Mouse (Mus musculus) lung, adult 2 months (tissue): Measurements from ENCODE around the gene Slc6a16.

ENCODE experiments used
- CTCF ChIP-seq: fragments of 200-500 bp; IDR thresholded peaks from 2 replicates; pipeline ENCODE4 v1.5.1; 2011; ENCODE audit warnings: mild to moderate bottlenecking, low read length, control low read depth; ENCODE audit not compliant: insufficient read depth
- POLR2A ChIP-seq: fragments of 200-500 bp; IDR thresholded peaks from 2 replicates; pipeline ENCODE4 v1.6.1; 2011; ENCODE audit warnings: low read depth, mild to moderate bottlenecking, control low read depth, low read length, borderline replicate concordance; ENCODE audit errors: extremely low read depth

DNA sequence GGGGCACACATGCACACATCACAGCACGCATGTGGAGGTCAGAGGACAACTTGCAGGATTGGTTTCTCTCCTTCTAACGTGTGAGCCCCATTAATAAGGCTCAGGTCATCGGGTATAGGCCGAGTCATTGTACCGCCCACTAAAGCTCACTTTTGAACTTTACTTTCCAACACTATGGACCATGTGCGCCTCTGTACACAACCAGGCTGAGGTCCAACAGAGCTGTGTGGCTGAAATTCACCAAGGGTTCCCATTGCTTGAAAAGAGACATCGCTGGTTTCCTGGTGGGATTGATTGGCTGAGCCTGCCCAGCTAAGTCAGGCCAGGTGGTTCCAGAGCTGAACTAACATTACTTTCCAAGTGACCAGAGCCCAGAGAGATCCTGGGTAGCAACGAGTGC, 32.8 kb downstream of the Slc6a16 start:
- TF ChIP-seq POLR2A, result no peak
- TF ChIP-seq CTCF, result no peak
